Mouse (Mus musculus): ENCODE results near the gene Prrt2.

The Prrt2 gene

DNA sequence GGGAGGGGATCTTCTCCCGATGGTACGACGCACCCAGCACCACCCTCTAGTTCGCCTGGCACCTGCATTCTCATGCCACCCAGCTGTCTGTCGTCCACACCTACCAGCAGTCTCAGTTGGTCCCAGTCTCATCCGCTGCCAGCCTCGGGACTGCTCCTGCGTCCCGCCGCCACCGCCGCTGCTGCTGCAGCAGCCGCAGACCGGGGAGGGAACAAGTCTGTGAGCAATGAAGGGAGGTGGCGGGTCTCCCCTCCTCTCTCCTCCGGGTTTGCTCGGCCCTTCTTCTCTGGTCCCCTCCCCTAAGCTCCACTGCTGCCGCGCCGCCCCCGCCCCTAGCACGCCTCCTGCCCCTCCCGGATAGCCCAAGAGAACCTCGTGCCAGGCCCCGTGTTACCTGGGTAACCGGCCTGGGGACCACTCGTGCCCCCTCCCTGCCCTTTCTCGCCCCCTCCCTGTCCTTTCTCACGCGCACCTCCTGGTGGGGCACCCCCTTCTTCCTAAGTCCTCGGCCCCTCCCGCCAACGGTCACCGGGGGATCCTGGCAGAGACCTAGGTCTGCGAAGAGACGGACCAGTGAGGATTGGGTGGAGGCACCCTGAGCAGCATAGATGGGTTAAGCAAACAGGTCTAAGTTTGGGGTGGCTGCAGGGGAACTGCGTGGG lies at the start of gene Prrt2, which contains the start of gene Gm42742:
Prrt2 (minus strand) TSS at position 311 of the 662 bp plus-strand sequence.
Gm42742 (minus strand) TSS at position 197 of the 662 bp plus-strand sequence.
- peak; percentile 77 for DNase-seq

DNA sequence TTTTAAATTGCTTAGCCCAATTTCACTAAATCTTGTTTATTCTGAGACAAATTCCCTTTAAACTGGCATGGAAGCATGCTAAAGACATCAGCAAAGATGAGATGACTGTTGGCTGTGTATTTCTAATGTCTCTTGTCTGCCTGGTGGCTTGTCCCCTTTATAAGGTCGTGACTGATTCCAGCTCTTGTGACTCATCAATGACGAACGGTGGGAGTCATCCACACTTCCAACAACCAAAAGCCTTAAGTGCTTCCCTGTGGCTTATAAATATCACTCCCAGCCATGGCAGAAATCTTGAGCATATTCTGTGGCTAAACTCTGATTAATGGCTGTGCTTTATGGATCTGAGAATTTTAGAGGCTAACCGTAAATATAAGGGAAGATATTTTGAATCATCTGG lies 45.3 kb upstream of the Prrt2 start:
- no peak for DNase-seq

GRCm38 (mm10) chr7:127065538-127065937 lies 44.5 kb upstream of the Prrt2 start:
- DNase-seq = no peak

DNA sequence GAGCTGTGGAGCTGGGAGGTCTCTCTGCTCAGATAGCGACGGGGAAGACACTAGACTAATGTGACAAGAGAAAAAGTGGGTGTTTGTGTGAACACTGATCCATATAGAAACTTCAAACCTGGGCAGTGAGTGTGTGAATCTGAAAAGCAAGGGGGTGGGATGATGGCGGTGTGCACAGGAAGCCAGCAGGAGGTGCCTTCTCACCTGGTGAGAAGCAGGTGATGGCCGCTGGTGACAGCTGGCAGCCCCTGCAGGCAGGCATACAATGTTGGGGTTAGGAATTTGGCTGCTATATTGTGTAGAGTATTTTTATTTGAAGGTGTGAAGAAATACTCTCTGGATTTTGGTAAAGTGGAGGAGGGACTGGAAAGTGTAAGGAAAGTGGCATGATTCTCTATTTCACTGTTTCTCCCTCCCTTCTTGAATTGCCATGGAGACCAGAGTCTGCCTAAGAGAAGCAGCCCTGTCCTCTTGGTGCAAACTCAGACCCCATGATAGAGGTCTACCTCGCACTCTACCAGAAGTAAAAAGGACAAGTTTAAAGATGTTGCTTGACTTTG lies 34.1 kb upstream of the Prrt2 start:
- no peak for DNase-seq

DNA sequence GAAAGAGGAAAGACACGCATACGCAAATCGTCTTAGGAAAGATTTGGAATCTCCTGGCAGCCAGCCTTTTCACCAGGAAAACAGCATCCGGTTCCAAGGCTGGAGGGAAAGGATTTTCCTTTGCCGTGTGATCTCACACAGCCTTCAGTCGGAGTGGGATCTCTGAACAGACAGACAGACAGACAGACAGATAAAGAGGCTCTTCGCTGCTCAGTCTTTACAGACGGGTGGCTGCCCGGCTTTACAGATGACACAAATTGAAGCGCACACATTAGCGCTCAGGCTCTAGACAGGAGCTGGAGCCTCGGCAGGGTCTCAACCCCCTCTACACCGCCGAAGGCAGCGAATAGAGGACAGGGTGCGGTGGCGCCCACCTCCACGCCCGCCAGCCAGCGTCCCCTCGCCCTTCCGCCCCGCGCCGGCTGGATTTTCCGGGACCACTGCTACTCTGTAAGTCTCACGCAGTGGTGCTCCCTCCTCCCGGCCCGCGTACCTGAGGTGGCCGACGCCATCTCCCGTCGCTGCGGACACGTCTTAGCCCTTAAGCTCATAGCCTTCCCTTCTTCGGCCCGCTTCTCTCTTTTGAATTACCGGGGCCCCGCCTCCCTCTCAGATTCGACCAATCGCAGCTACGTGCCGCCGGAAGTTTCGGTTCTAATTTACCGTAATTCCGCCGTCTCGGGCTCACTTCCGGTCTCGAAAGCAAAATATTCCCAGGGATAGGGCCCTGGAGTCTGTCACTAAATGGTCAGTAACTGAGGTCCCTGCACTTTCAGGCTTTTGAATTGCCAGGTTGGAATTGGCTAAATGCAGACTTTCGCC lies 21.1 kb upstream of the Prrt2 start, which contains the start of gene Kif22:
Kif22 (minus strand) TSS at position 621 of the 822 bp plus-strand sequence.
- peak; percentile 94 for DNase-seq

- DNase-seq = no peak
Measured at GRCm38 (mm10) chr7:127031244-127031643, 10.2 kb upstream of the Prrt2 start.

DNA sequence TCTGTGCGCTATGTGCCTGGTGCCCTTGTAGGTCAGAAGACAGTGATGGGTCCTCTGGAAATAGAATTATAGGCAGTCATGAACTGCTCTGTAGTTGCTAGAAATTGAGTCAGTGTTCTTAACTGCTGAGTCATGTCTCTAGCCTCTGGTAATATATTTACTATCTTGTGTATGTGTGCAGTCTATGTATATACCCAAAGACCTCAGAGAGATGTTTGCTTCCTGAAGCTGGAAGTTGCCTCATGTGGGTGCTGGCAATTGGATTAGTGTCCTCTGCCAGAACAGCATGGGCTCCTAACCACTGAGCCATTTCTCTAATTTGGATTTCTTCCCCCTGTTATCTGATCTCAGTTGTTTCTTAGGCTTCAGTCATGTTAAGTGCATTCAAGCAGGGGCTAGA lies 9.2 kb upstream of the Prrt2 start:
- DNase-seq = no peak

GRCm38 (mm10) chr7:127027885-127028284 lies 6.9 kb upstream of the Prrt2 start:
- DNase-seq = no peak

DNA sequence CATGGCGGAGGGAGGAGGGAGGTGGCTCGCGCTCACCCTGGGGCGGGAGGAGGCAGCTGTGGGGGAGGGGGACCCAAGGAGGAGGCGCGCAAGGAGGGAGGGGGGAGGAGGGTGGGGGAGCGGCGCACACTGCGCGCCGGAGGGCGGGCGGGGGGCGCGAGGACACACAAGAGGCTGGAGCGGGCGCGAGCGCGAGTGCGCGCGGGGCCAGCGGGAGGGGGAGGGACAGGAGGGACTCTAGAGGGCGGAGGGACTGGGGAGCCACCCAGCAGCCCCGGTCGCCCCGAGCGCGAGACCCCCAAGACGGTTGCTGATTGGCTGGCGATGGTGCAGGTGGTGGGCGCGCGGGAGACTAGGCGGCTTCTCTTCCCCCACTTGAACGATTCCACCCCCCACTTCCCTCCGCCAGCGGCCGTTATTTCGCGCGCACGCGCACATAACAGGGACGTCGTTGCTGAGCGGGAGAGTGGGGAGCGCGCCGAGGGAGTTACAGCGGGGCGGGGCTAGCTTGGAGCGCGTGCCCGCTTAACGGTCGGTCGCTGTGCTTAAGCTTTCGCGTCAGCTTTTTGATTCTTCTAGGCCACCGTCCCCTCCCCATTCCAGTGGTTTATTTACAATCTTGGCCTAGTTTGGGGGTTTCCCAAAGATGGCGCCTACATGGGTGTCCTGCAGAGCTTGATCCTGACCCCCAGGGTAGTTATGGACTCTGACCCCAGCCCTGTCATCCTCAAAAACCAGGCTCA lies 6.1 kb upstream of the Prrt2 start, which contains the start of gene Maz:
Maz (minus strand) TSS at position 54 of the 743 bp plus-strand sequence.
- DNase-seq = peak; percentile 100

DNA sequence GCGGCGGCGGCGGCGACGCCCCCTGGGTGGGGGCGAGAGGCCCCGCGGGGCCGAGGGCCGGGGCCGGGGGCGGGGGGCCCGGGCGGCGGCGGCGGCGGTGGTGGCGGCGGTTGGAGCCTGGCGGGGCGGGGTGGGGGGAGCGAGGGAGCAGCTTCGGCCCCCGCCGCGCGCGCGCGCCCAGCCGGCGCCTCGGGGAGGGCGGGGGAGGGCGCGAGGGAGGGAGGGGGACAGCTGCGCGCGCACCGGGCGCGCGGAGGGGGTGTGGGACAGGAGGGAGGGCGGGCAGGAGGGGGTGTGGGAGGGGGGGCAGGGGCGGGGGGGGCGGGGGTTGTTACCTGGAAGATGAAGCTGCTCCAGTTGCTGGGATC lies 5.6 kb upstream of the Prrt2 start:
- no peak for DNase-seq

DNA sequence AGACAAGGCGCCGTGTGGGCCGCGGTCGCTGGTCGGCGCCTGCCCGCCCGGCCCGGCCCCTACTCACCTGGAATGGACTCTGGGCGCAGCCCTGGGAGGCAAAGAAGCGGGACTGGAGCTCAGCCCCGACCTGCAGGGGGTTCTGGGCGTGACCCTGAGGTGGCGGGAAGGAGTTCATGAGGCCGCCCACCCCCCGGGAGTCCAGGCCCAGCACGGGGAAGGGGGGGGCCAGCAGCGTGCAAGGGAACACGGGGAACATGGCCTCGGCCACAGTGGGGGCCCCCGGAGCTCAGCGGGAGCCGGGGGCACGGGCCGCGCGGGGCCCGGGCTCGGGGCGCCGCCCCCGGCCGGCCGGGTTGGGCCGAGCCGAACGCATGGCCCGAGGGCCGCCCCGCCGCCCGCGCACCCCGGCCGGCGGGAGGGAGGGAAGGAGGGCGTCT lies 5.2 kb upstream of the Prrt2 start:
- peak; percentile 89 for DNase-seq

DNA sequence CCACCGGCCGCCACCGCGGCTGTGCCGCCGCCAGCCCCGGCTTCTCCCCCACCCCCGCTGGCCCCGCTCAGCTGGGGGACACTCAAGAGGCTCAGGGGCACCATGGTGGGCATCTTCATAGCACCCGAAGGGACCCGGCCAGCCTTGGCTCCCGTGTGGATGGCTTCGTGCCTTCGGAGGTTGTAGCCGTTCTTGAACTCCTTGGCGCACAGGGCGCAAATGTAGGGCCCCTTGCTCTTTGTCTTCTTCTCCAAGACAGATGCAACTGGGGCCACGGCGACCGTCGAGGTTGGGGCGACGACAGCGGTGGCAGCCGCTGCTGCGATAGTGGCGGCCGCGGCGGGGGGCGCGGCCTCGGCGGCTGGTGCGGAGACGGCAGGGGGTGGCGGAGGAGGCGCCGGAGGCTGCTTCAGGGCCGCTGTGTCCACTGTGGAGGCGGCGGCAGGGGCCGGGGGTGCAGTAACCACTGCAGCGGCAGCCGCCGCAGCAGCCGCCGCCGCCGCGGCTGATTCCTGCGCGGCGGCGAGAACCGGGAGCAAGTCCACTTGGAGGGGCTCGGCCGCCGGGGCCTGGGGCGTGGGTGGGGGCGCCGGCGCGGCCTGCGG lies 4.6 kb upstream of the Prrt2 start:
- DNase-seq = peak; percentile 79

GRCm38 (mm10) chr7:127024755-127025555 lies 3.9 kb upstream of the Prrt2 start:
- peak; percentile 90 for DNase-seq

DNA sequence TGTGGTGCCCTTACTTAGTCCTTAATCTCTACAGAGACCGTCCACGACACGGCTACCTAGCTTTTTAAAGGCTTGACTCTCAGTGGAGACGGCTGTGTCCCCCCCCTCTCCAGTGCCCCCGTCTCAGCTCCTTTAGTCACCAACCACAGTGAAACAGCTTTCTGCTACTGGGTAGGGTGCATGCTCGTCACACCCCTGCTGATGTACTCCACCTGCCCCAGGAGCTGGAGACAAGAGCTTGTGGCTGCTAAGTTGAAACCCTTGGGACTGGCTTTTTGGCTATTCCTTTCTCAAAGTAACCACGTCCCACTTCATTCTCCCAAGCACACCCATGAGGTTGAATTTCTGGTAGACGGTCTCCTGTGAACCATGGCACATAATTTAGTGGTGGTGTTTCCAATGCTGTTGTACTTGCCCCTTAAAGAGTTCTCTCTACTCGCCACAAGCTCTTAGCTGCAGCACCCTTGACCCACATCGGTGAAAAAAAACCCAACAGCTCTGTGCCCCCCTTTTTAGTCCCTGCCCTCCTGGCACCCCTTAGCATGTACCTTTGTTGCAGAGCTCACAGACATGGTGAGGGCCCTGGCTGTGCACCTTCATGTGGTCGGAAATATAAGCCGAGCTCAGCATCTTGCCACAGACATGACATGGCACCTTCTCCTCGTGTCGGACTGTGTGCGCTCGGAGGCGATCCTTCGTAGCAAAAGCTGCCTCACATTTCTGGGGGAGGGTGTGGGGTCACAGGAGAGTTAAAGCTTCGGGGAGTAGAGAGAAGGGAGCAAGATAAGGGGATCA lies 3.1 kb upstream of the Prrt2 start:
- no peak for DNase-seq

GRCm38 (mm10) chr7:127023272-127023691 lies 2.3 kb upstream of the Prrt2 start:
- peak; percentile 37 for DNase-seq

DNA sequence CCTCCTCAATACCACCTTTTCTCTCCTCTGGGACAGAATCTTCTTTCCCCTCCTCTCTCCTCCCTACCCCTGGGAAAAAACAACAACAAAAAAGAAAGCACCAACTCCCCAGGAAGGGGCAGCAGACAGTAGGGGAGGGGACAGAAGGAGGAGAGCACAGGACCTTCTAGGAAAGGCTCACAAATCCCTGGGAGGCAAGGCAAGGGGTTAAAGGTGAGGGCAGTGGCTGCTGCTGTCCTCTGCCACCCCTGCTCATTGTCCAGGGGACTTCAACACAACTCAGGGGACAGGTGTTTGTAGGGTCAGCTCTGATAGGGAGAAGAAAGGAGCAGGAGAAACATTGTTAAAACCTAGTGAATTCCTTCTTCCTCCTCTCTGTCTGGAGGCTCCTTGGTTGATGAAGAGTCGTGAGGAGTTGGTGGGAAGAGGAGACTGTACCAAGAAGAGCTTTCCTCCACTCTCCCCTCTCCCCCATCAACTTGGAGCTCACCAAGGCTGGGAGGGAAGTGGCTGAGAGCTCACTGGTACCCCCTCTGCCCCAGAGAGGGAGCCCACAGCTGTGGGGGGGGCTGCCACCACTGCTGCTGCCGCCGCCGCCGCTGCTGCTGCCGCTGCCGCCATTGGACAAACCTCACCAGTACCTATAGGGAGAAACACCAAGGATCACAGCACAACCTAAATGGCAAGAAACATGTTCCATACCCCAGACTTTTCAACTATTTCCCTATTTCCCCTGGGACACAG lies 1.7 kb upstream of the Prrt2 start:
- DNase-seq = no peak

DNA sequence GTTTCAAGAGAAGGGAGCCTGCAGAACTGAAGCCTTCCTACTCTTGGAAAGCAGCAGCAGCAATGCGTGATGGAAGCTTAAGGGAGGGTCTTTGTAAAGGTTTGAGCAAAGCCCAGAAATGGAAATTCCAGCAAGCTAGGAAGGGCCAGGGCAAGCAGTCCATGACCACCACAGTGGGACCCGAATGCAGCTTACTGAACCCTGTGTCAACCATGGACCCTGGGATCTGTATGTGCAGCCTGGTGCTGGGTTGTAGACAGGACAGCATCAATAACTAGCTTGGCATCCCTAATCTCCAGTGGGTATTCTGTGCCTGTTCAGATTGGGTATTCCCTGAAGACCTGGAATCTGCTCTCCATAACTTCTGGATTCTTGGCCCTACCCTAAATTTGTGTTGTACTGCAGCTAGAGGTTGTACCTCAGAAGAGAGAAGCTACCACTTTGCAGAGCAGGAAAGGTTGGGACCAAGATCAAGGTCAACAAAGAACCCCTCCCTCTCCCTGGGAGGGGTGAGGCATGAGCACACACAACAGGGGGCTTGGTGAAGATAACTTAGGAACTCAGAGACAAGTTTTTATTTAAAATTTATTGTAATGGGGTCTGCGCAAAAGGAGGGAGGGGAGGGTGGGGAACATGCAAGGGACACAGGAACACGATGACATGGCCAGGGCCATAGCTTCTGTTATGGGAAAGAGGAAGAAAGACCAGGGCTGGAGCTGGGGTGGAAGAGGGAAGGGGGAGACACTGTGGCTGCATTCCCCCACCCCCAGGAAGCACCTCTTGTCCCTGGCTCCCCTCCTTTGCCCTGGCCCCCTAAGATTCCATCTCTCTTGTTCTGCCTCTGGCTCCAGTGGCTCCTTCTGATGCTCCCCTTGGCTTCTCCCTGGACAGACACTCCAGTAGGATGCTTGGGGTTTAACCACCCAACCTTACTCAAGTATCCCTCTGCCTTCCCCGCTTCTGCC lies 834 bp upstream of the Prrt2 start:
- no peak for DNase-seq

DNA sequence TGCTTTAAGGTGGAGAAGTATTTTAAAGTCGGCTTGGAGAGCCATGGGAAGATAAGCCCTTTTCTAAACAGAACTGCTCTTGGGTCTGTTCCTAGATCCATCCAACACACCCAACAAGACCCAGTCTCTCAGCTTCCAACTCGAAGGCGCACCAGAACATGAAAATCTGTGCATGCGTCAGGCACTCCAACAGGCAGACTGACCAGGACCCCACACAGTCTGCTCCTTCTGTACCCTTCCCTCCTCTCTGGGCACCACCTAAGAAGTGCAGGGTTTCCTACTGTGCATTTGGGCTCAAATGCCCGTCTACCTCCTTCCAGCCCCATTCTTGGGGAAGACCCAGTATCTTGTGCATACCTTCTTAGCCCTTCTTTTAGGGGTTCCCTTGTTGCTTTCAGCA lies 520 bp downstream of the Prrt2 start:
- DNase-seq = no peak

- DNase-seq = no peak
Measured at GRCm38 (mm10) chr7:127020031-127020430, 980 bp downstream of the Prrt2 start.

Measured in kidney, postnatal 10 days (tissue).